Mouse (Mus musculus): ENCODE measurements at regions not wholly inside any gene's neighbourhood (a gene's known extent, or its start where the extent isn't known, plus 50 kb on each side); places are given as distances from the start of the nearest gene placed in this dataset.

GRCm38 (mm10) chr12:54410038-54410605 lies 206.5 kb upstream of the Egln3 start:
- 81% methylated on average over 7 of the region's 7 CpGs for WGBS
- Histone ChIP-seq H3K4me1 (ENCODE audit: control insufficient read depth, insufficient read depth, low read length) (peaks cover 4% of the 10 kb centered on the region), H3K27ac (ENCODE audit: control insufficient read depth, insufficient read depth, low read depth, low read length, poor library complexity) (no peak overlapping the region), H3K4me3 (replicated peaks; ENCODE audit: control insufficient read depth, low read depth, low read length) (no peak overlapping the region)
- TF ChIP-seq POLR2A (IDR thresholded peaks at IDR 0.05; ENCODE audit: borderline replicate concordance, control insufficient read depth, low read depth, low read length), result no peak
- no peak for TF ChIP-seq CTCF (IDR thresholded peaks at IDR 0.05; ENCODE audit: control insufficient read depth, insufficient read depth, low read length)

GRCm38 (mm10) chr12:54408906-54409305 lies 205.2 kb upstream of the Egln3 start:
- Histone ChIP-seq H3K4me1 (ENCODE audit: control insufficient read depth, insufficient read depth, low read length) (peaks cover 7% of the 10 kb centered on the region), H3K4me3 (replicated peaks; ENCODE audit: control insufficient read depth, low read depth, low read length) (no peak overlapping the region), H3K27ac (ENCODE audit: control insufficient read depth, insufficient read depth, low read depth, low read length, poor library complexity) (no peak overlapping the region)
- no peak for TF ChIP-seq POLR2A (IDR thresholded peaks at IDR 0.05; ENCODE audit: borderline replicate concordance, control insufficient read depth, low read depth, low read length)
- TF ChIP-seq CTCF (IDR thresholded peaks at IDR 0.05; ENCODE audit: control insufficient read depth, insufficient read depth, low read length), result no peak
- WGBS, result 73% methylated on average over 6 of the region's 6 CpGs

- H3K4me3 ChIP-seq (replicated peaks; ENCODE audit: control insufficient read depth, low read depth, low read length), result no peak overlapping the region
- H3K4me1 ChIP-seq (ENCODE audit: control insufficient read depth, insufficient read depth, low read length), result peaks cover 7% of the 10 kb centered on the region
- TF ChIP-seq POLR2A (IDR thresholded peaks at IDR 0.05; ENCODE audit: borderline replicate concordance, control insufficient read depth, low read depth, low read length) (no peak), CTCF (IDR thresholded peaks at IDR 0.05; ENCODE audit: control insufficient read depth, insufficient read depth, low read length) (no peak)
- WGBS, result 42% methylated on average over 6 of the region's 6 CpGs
- 0 out of 2 replicates have a peak overlapping the region, but pooled peaks have one; percentile 40 for H3K27ac ChIP-seq (ENCODE audit: control insufficient read depth, insufficient read depth, low read depth, low read length, poor library complexity)
Observed at GRCm38 (mm10) chr12:54407301-54407896, 203.7 kb upstream of the Egln3 start.

- Histone ChIP-seq H3K4me1 (ENCODE audit: control insufficient read depth, insufficient read depth, low read length) (peaks cover 7% of the 10 kb centered on the region), H3K4me3 (replicated peaks; ENCODE audit: control insufficient read depth, low read depth, low read length) (peak overlapping the region; percentile 53), H3K27ac (ENCODE audit: control insufficient read depth, insufficient read depth, low read depth, low read length, poor library complexity) (peak overlapping the region; percentile 83)
- TF ChIP-seq CTCF (IDR thresholded peaks at IDR 0.05; ENCODE audit: control insufficient read depth, insufficient read depth, low read length) (no peak), POLR2A (IDR thresholded peaks at IDR 0.05; ENCODE audit: borderline replicate concordance, control insufficient read depth, low read depth, low read length) (no peak)
- WGBS, result 34% methylated on average over 14 of the region's 14 CpGs
Observed at GRCm38 (mm10) chr12:54405066-54405465, 201.4 kb upstream of the Egln3 start.

- 71% methylated on average over 6 of the region's 6 CpGs for WGBS
- Histone ChIP-seq H3K4me3 (replicated peaks; ENCODE audit: control insufficient read depth, low read depth, low read length) (no peak overlapping the region), H3K27ac (ENCODE audit: control insufficient read depth, insufficient read depth, low read depth, low read length, poor library complexity) (no peak overlapping the region), H3K4me1 (ENCODE audit: control insufficient read depth, insufficient read depth, low read length) (peaks cover 8% of the 10 kb centered on the region)
- TF ChIP-seq POLR2A (IDR thresholded peaks at IDR 0.05; ENCODE audit: borderline replicate concordance, control insufficient read depth, low read depth, low read length) (no peak), CTCF (IDR thresholded peaks at IDR 0.05; ENCODE audit: control insufficient read depth, insufficient read depth, low read length) (no peak)
Observed at GRCm38 (mm10) chr12:54402591-54402990, 198.9 kb upstream of the Egln3 start.

- no peak for TF ChIP-seq CTCF (IDR thresholded peaks at IDR 0.05; ENCODE audit: control insufficient read depth, insufficient read depth, low read length)
- no peak for TF ChIP-seq POLR2A (IDR thresholded peaks at IDR 0.05; ENCODE audit: borderline replicate concordance, control insufficient read depth, low read depth, low read length)
- no peak overlapping the region for H3K4me3 ChIP-seq (replicated peaks; ENCODE audit: control insufficient read depth, low read depth, low read length)
- no peak overlapping the region for H3K27ac ChIP-seq (ENCODE audit: control insufficient read depth, insufficient read depth, low read depth, low read length, poor library complexity)
- 77% methylated on average over 1 of the region's 1 CpGs for WGBS
- H3K4me1 ChIP-seq (ENCODE audit: control insufficient read depth, insufficient read depth, low read length), result peaks cover 7% of the 10 kb centered on the region; the same call in 1 of the 2 replicates
Observed at GRCm38 (mm10) chr12:54401665-54402064, 198.0 kb upstream of the Egln3 start.

GRCm38 (mm10) chr12:54400084-54400483 lies 196.4 kb upstream of the Egln3 start:
- Histone ChIP-seq H3K4me1 (ENCODE audit: control insufficient read depth, insufficient read depth, low read length) (peaks cover 5% of the 10 kb centered on the region; the same call in 1 of the 2 replicates), H3K27ac (ENCODE audit: control insufficient read depth, insufficient read depth, low read depth, low read length, poor library complexity) (no peak overlapping the region)
- WGBS, result 84% methylated on average over 5 of the region's 5 CpGs

GRCm38 (mm10) chr12:54398080-54398479 lies 194.4 kb upstream of the Egln3 start:
- WGBS, result 13% methylated on average over 6 of the region's 6 CpGs

More at GRCm38 (mm10) chr12:54400084-54400483, 196.4 kb upstream of the Egln3 start:
- TF ChIP-seq POLR2A (IDR thresholded peaks at IDR 0.05; ENCODE audit: borderline replicate concordance, control insufficient read depth, low read depth, low read length), result no peak
- TF ChIP-seq CTCF (IDR thresholded peaks at IDR 0.05; ENCODE audit: control insufficient read depth, insufficient read depth, low read length), result no peak
- H3K4me3 ChIP-seq (replicated peaks; ENCODE audit: control insufficient read depth, low read depth, low read length), result no peak overlapping the region

More at GRCm38 (mm10) chr12:54398080-54398479, 194.4 kb upstream of the Egln3 start:
- Histone ChIP-seq H3K4me3 (replicated peaks; ENCODE audit: control insufficient read depth, low read depth, low read length) (no peak overlapping the region), H3K27ac (ENCODE audit: control insufficient read depth, insufficient read depth, low read depth, low read length, poor library complexity) (peak overlapping the region; percentile 26; the same call in 1 of the 2 replicates), H3K4me1 (ENCODE audit: control insufficient read depth, insufficient read depth, low read length) (peaks cover 2% of the 10 kb centered on the region; the same call in 1 of the 2 replicates)
- TF ChIP-seq POLR2A (IDR thresholded peaks at IDR 0.05; ENCODE audit: borderline replicate concordance, control insufficient read depth, low read depth, low read length) (no peak), CTCF (IDR thresholded peaks at IDR 0.05; ENCODE audit: control insufficient read depth, insufficient read depth, low read length) (no peak)
